Mouse (Mus musculus) heart, postnatal 0 days (tissue): ENCODE data around the gene Ppig.

Source experiments
- CTCF ChIP-seq: IDR thresholded peaks from 2 replicates; pipeline ENCODE4 v1.5.1; 2016; ENCODE audit warnings: antibody characterized with exemption, control low read depth, low read depth
- EP300 ChIP-seq: IDR thresholded peaks from 2 replicates; pipeline ENCODE4 v1.6.1; 2016; ENCODE audit warnings: antibody characterized with exemption, low read depth

DNA sequence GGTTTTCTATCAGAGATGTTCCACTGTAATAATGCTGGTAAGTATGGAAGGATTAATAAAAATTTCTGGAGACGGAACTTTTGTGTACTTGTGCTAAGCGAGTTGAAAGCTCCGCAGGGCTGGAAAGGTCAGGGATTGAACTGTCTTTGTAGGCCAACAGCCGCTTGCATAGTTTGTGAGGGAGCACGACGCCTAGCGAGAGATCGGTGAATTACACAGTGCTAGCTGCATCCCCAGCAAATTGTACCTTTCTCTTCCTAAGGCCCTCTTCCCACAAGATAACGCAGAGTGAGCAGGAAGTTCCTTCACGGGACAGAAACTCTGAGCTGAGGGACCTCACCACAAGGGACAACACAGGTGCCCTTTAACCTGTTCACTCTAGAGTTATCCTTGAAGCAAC, 67.9 kb downstream of the Ppig start:
- TF ChIP-seq CTCF: peak; percentile 77
- no peak for TF ChIP-seq EP300
